Mouse (Mus musculus): ENCODE data around the gene Cdc26. TPM values are rescaled to one million over a fixed set of nuclear protein-coding genes. Genes with fewer than 3 reads are reported as not detected.

Gene Cdc26
- total and polyA plus RNA-seq, 3 experiments, result 78.2 to 258 (median 125) TPM

DNA sequence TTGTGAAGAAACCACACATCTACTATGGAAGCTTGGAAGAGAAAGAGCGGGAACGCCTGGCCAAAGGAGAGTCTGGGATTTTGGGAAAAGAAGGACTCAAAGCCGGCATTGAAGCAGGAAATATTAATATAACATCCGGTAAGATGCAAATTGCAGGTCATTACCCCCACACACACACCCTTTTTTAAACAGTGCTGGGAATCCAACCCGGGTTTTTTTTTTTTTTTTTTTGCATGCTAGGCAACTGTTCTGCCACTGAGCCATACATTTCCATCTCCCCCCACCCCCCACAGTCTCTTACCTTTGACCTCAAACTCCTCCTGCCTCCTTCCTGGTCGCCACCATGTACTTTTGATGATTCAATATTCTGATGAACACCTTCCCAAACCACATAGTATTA, 1.2 kb upstream of the Cdc26 start:
- H3K9ac ChIP-seq (ENCODE audit: insufficient read depth, low read depth), result peak overlapping the region; percentile 64
- H3K79me2 ChIP-seq (replicated peaks; ENCODE audit: control insufficient read depth, extremely low read depth, insufficient read depth, poor library complexity, severe bottlenecking), result peaks cover 63% of the 10 kb centered on the region
- H3K36me3 ChIP-seq (replicated peaks in 1 of 2; ENCODE audit: control insufficient read depth in 1 of 2, insufficient read depth in 1 of 2, low read length in 1 of 2), result peaks cover 31 to 55% of the 10 kb centered on the region in 2 experiments
- H3K4me1 ChIP-seq (ENCODE audit: control insufficient read depth in 1 of 2, insufficient read depth in 2 of 2), result peaks cover 12 to 49% of the 10 kb centered on the region in 2 experiments
- TF ChIP-seq SIN3A (IDR thresholded peaks at IDR 0.05; ENCODE audit: low read length), result 0 out of 2 replicates have a peak, but pooled peaks have one; percentile 13
- TF ChIP-seq MYC (IDR thresholded peaks at IDR 0.05; ENCODE audit: low read depth, low read length), result peak; percentile 15; the same call in 1 of the 2 replicates
- TF ChIP-seq MAFK (IDR thresholded peaks at IDR 0.05; ENCODE audit: insufficient replicate concordance, low read length), result 0 out of 2 replicates have a peak, but pooled peaks have one; percentile 30
- TF ChIP-seq ZNF384 (IDR thresholded peaks at IDR 0.05; ENCODE audit: low read depth, low read length), result peak; percentile 90
- TF ChIP-seq JUN (IDR thresholded peaks at IDR 0.05; ENCODE audit: insufficient read depth, low read depth, low read length), result no peak
- TF ChIP-seq JUND (conservative IDR thresholded peaks at IDR 0.05; ENCODE audit: low read depth, low read length), result no peak
- peak; percentile 42 for DNase-seq (ENCODE audit: extremely low read depth)
- dilution Hi-C loops (cut with MboI; ENCODE audit: extremely low pct_ligation_motif_present, extremely low pct_unique_long_range_greater_than_20kb, low sequenced_read_pairs) (no loop called here), in situ Hi-C loops (cut with MboI; ENCODE audit: low pct_ligation_motif_present, low pct_unique_long_range_greater_than_20kb, low sequenced_read_pairs) (loop anchor here (10.0 kb wide), 1 partner anchor 95 kb away; the partner anchor contains the start of gene Hdhd3)
- H3K27ac ChIP-seq (ENCODE audit: insufficient read depth, low read depth), result 0 out of 2 replicates have a peak overlapping the region, but pooled peaks have one; percentile 66
- peak overlapping the region; percentile 95 for H3K4me2 ChIP-seq (ENCODE audit: insufficient read depth, low read depth, poor library complexity, severe bottlenecking)
- no peaks in the 10 kb centered on the region for H3K9me3 ChIP-seq (replicated peaks; ENCODE audit: low read length)
- peak overlapping the region; percentile 75 to 99 (median 80) for H3K4me3 ChIP-seq (replicated peaks in 1 of 3; ENCODE audit: low read depth in 2 of 3, low read length in 2 of 3, poor library complexity in 1 of 3)
- H3K27me3 ChIP-seq (replicated peaks), result no peaks in the 10 kb centered on the region

DNA sequence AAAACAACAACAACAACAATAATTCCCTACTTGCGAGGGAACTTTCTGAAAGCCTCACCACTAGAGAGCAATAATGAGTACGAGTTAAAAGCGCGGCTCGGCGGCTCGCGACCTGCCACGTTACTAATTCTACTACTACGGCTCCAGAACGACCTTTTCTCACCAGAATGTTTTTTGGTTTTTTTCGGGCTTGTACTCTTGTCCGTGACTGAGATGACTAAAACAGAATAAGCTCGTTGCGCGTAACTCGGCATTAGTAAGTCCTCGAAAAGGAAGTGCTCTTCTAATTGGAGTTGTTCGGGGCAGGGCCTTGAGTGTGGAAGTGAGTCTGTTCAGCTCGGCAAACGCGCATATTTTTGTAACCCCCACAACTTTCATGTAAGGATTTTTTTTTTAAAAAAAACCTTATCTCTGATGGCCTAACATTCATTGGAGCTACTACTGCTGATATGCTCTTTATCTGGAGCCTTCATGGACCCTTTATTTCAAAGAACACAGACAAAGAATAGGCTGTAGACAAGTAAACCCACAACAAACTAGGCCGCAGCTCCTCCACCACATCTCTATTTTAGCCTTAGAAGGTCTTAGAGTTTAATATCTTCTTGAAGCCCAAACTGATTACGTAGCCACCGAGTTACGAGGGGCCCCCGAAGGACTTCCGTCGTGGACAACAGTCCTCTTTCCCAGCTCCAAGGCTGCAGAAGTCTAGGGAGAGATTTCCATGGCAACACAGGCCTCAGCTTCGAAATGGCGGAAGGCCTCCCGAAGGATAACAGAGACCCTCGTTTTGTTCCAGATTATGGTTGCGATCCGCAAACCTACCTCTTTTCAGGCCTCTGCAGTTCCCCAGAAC, 486 bp downstream of the Cdc26 start:
- Histone ChIP-seq H3K27ac (ENCODE audit: insufficient read depth, low read depth) (peak overlapping the region; percentile 65; the same call in 1 of the 2 replicates), H3K9me3 (replicated peaks; ENCODE audit: low read length) (no peaks in the 10 kb centered on the region), H3K4me1 (ENCODE audit: control insufficient read depth in 1 of 2, insufficient read depth in 2 of 2) (peaks cover 12 to 54% of the 10 kb centered on the region in 2 experiments), H3K36me3 (replicated peaks in 1 of 2; ENCODE audit: control insufficient read depth in 1 of 2, insufficient read depth in 1 of 2, low read length in 1 of 2) (peaks cover 20 to 54% of the 10 kb centered on the region in 2 experiments), H3K27me3 (replicated peaks) (no peaks in the 10 kb centered on the region), H3K79me2 (replicated peaks; ENCODE audit: control insufficient read depth, extremely low read depth, insufficient read depth, poor library complexity, severe bottlenecking) (peaks cover 80% of the 10 kb centered on the region), H3K4me3 (replicated peaks in 1 of 3; ENCODE audit: low read depth in 2 of 3, low read length in 2 of 3, poor library complexity in 1 of 3) (peak overlapping the region; percentile 77 to 97 (median 80)), H3K9ac (ENCODE audit: insufficient read depth, low read depth) (peak overlapping the region; percentile 95), H3K4me2 (ENCODE audit: insufficient read depth, low read depth, poor library complexity, severe bottlenecking) (no peak overlapping the region; the same call in 1 of the 2 replicates)
- in situ Hi-C loops (cut with MboI; ENCODE audit: low pct_ligation_motif_present, low pct_unique_long_range_greater_than_20kb, low sequenced_read_pairs) (loop anchor here (10.0 kb wide), 1 partner anchor 97 kb away; the partner anchor contains the start of gene Hdhd3), dilution Hi-C loops (cut with MboI; ENCODE audit: extremely low pct_ligation_motif_present, extremely low pct_unique_long_range_greater_than_20kb, low sequenced_read_pairs) (no loop called here)
- peak; percentile 66 for DNase-seq (ENCODE audit: extremely low read depth)
- TF ChIP-seq MAFK (IDR thresholded peaks at IDR 0.05; ENCODE audit: insufficient replicate concordance, low read length) (no peak), SIN3A (IDR thresholded peaks at IDR 0.05; ENCODE audit: low read length) (peak; percentile 74; the same call in 1 of the 2 replicates), PAX5 (IDR thresholded peaks at IDR 0.05; ENCODE audit: low read length) (no peak), NELFE (IDR thresholded peaks at IDR 0.05; ENCODE audit: low read depth, low read length) (0 out of 2 replicates have a peak, but pooled peaks have one; percentile 22), ETS1 (conservative IDR thresholded peaks at IDR 0.05; ENCODE audit: low read depth, low read length) (no peak), USF1 (IDR thresholded peaks at IDR 0.05; ENCODE audit: low read depth, low read length) (no peak), CTCF (conservative IDR thresholded peaks at IDR 0.05 in 1 of 2, IDR thresholded peaks at IDR 0.05 in 1 of 2; ENCODE audit: low read depth in 2 of 2, low read length in 2 of 2) (peak in 1 of 2 experiments; percentile 67; a peak in 2 of 4 replicates), CHD2 (IDR thresholded peaks at IDR 0.05; ENCODE audit: low read length) (no peak), IRF4 (IDR thresholded peaks at IDR 0.05; ENCODE audit: low read depth, low read length) (no peak), UBTF (IDR thresholded peaks at IDR 0.05; ENCODE audit: low read depth, low read length) (no peak), CHD1 (IDR thresholded peaks at IDR 0.05; ENCODE audit: low read depth, low read length) (no peak), KAT2A (IDR thresholded peaks at IDR 0.05; ENCODE audit: insufficient replicate concordance, low read length) (no peak), EP300 (IDR thresholded peaks at IDR 0.05; ENCODE audit: low read length) (no peak), TBP (conservative IDR thresholded peaks at IDR 0.05; ENCODE audit: low read depth, low read length) (0 out of 2 replicates have a peak, but pooled peaks have one; percentile 13), JUN (IDR thresholded peaks at IDR 0.05; ENCODE audit: insufficient read depth, low read depth, low read length) (no peak), RAD21 (IDR thresholded peaks at IDR 0.05; ENCODE audit: low read depth, low read length) (no peak; the same call in 1 of the 2 replicates), HCFC1 (IDR thresholded peaks at IDR 0.05; ENCODE audit: low read depth, low read length) (peak; percentile 21; the same call in 1 of the 2 replicates), MYC (IDR thresholded peaks at IDR 0.05; ENCODE audit: low read depth, low read length) (peak; percentile 72; the same call in 1 of the 2 replicates), BHLHE40 (IDR thresholded peaks at IDR 0.05; ENCODE audit: low read depth, low read length) (0 out of 2 replicates have a peak, but pooled peaks have one; percentile 9), ELF1 (IDR thresholded peaks at IDR 0.05; ENCODE audit: low read depth, low read length) (no peak), MAZ (IDR thresholded peaks at IDR 0.05; ENCODE audit: low read depth, low read length) (no peak), NRF1 (IDR thresholded peaks at IDR 0.05; ENCODE audit: low read depth, low read length) (no peak), USF2 (conservative IDR thresholded peaks at IDR 0.05; ENCODE audit: low read depth, low read length) (no peak), POLR2AphosphoS2 (IDR thresholded peaks at IDR 0.05; ENCODE audit: low read depth, low read length) (no peak), ZKSCAN1 (IDR thresholded peaks at IDR 0.05; ENCODE audit: borderline replicate concordance, low read depth, low read length) (no peak), ZC3H11A (IDR thresholded peaks at IDR 0.05; ENCODE audit: low read depth, low read length) (no peak)
